Mouse (Mus musculus) E14TG2a.4 (cell line): ENCODE measurements around the gene Fam49a.

Source experiments
- CTCF ChIP-seq: conservative IDR thresholded peaks from 2 replicates; pipeline ENCODE4 v1.5.1; 2014; ENCODE audit warnings: low read length
- NANOG ChIP-seq: IDR thresholded peaks from 2 replicates; pipeline ENCODE4 v1.6.1; 2014; ENCODE audit warnings: borderline replicate concordance, low read length, mixed read lengths

DNA sequence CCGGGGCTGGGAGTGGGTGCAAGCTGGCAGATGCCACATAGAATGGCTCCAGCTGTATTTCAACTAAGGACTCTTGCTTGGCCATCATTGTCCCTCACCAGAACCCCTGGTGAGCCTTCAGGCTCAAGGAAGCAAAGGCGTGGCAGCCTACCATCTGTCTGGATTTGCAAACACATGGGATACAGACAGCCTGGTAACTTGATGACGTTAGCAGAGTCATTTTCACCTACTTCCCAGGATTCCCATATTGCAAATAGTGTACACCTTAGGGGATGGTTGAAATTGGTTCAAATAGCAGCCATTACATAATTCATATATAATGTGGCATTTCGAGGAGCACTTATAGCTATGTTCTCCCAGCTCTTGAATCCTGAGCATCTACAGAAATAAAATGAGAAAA lies 52.0 kb downstream of the Fam49a start:
- no peak for TF ChIP-seq CTCF
- no peak for TF ChIP-seq NANOG
